24 mouse cellular contexts compared by ENCODE assay signal in genomic region chr2:60724660-60725059, GRCm38 (mm10). TPM values are rescaled to one million over a fixed set of nuclear protein-coding genes. Genes with fewer than 3 reads are reported as not detected.
"Had no signal": no experiment of that assay in that cellular context is flagged by ENCODE, and none has a peak within 500 bp of the region (broad histone marks: within the 10 kb centered on the region; RNA-seq: fewer than 3 reads in every experiment).

No protein-coding gene starts in this region.

- H3K36me3 ChIP-seq: limb, embryonic 15.5 days; liver, embryonic 13.5 days; midbrain, embryonic 10.5 days; midbrain, embryonic 13.5 days; neural tube, embryonic 13.5 days had no signal

- H3K4me3 ChIP-seq: layer of hippocampus, adult 2 months; limb, embryonic 15.5 days; liver, embryonic 13.5 days; megakaryocyte, embryonic 14.5 days; midbrain, embryonic 10.5 days; midbrain, embryonic 13.5 days; myocyte; neural tube, embryonic 13.5 days had no signal

- H3K4me1 ChIP-seq: liver, embryonic 13.5 days; megakaryocyte, embryonic 14.5 days; midbrain, embryonic 13.5 days had no signal

- H3K27me3 ChIP-seq: limb, embryonic 15.5 days; liver, embryonic 13.5 days; neural tube, embryonic 13.5 days had no signal

- H3K4me2 ChIP-seq: limb, embryonic 15.5 days; liver, embryonic 13.5 days; lung, embryonic 14.5 days; midbrain, embryonic 13.5 days; neural tube, embryonic 13.5 days had no signal

- ATAC-seq: lung, postnatal 0 days; midbrain, embryonic 13.5 days; midbrain, embryonic 16.5 days had no signal

- H3K27ac ChIP-seq: layer of hippocampus, adult 2 months; limb, embryonic 15.5 days; liver, embryonic 13.5 days; midbrain, embryonic 10.5 days; midbrain, embryonic 13.5 days; neural tube, embryonic 13.5 days had no signal

- H3K9ac ChIP-seq: limb, embryonic 15.5 days; liver, embryonic 13.5 days; lung, embryonic 14.5 days; midbrain, embryonic 13.5 days; neural tube, embryonic 13.5 days had no signal

- DNase-seq: kidney, adult 11 months; kidney, adult 9 months; kidney, postnatal 25 days; layer of hippocampus, adult 9-11 months; liver, embryonic 13.5 days; lung, embryonic 14.5 days; lung, postnatal 36 days; retina, postnatal 1 day; thymus, adult 2 months; thymus, postnatal 14 days; thymus, postnatal 4 days had no signal

- H3K9me3 ChIP-seq: limb, embryonic 15.5 days; liver, embryonic 13.5 days; megakaryocyte, embryonic 14.5 days; midbrain, embryonic 10.5 days; midbrain, embryonic 13.5 days; neural tube, embryonic 13.5 days had no signal

RNA-seq across cellular contexts. Expression of gene Itgb6, which starts 2.2 kb away (rescaled TPM):
- total RNA-seq: layer of hippocampus, adult 2 months; left cerebral cortex, adult 18-20 months; monocyte, adult 5-6 weeks; neutrophil, adult 5-6 weeks had no signal
- polyA plus RNA-seq: midbrain, embryonic 13.5 days; midbrain, embryonic 16.5 days; spleen, adult 2 months had no signal
